Comparison of ENCODE assay signal across 19 mouse cellular contexts in the genomic region with DNA sequence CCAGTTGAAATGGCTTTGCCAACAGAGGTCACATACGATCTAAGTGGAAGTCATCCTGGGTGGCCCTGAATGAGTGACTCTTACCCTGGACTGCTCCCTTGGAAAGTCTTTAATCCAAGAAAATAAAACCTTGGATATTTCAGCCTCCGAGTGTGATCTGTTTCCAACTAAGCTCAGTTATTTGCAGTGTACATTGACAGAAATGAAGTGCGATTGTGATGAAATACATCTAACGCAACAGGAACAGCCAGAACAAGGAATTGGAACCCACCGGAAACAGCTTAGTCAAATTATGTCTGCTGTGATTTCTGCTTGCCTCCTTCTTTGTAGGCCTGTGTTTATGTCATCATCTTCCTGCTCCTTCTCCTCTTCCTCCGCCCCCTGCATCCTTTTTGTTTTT.
DNase-seq lines count a peak whose midpoint lies in the region; ATAC-seq and TF ChIP-seq lines count a peak whose summit lies in the region.
"Had no signal": no experiment of that assay in that cellular context is flagged by ENCODE, and none has a peak within 500 bp of the region (broad histone marks: within the 10 kb centered on the region; RNA-seq: fewer than 3 reads in every experiment).

No protein-coding gene starts in this region.

- DNase-seq in lung, postnatal 25 days (ENCODE audit: low spot score), result peak; percentile 45
- no peak for DNase-seq in liver, embryonic 11.5 days (ENCODE audit: low spot score)
- DNase-seq in spleen, postnatal 4 days (ENCODE audit: low spot score in 2 of 2), result no peak
- DNase-seq: adrenal gland, adult 8-10 months; adrenal gland, postnatal 36 days; cerebellum, adult 11-12 months; cerebellum, adult 9-10 months; cerebellum, postnatal 36 days; forebrain, postnatal 0 days; gastrocnemius, postnatal 25 days; heart, postnatal 10 days had no signal

- H3K4me3 ChIP-seq in bone marrow macrophage, adult 2 months (ENCODE audit: insufficient read depth, low read length), result no peak overlapping the region
- no peak overlapping the region for H3K4me3 ChIP-seq in neural tube, embryonic 15.5 days (replicated peaks)
- H3K4me3 ChIP-seq in liver, embryonic 11.5 days (ENCODE audit: low read depth, low read length), result no peak overlapping the region
- H3K4me3 ChIP-seq: forebrain, embryonic 13.5 days; heart, embryonic 10.5 days; hindbrain, embryonic 13.5 days had no signal

- no peak for TF ChIP-seq POLR2A in bone marrow macrophage, adult 2 months (IDR thresholded peaks at IDR 0.05; ENCODE audit: borderline replicate concordance, low read depth, low read length)

- peak overlapping the region; percentile 67 for H3K27ac ChIP-seq in bone marrow macrophage, adult 2 months (ENCODE audit: insufficient read depth, low read depth, low read length)
- H3K27ac ChIP-seq in neural tube, embryonic 15.5 days (replicated peaks), result no peak overlapping the region
- H3K27ac ChIP-seq in liver, embryonic 11.5 days (ENCODE audit: low read depth, low read length), result no peak overlapping the region
- H3K27ac ChIP-seq: forebrain, embryonic 13.5 days; heart, embryonic 10.5 days; hindbrain, embryonic 13.5 days; hindbrain, postnatal 0 days had no signal

- H3K9ac ChIP-seq in neural tube, embryonic 15.5 days (replicated peaks), result no peak overlapping the region
- H3K9ac ChIP-seq in liver, embryonic 11.5 days (ENCODE audit: low read depth, low read length), result no peak overlapping the region
- H3K9ac ChIP-seq: forebrain, embryonic 13.5 days; forebrain, postnatal 0 days; hindbrain, embryonic 13.5 days had no signal

- ATAC-seq in granulocyte monocyte progenitor cell, adult 5-6 weeks (replicated peaks; ENCODE audit: poor library complexity, severe bottlenecking), result peak; percentile 93
- ATAC-seq in megakaryocyte progenitor cell, adult 5-6 weeks (replicated peaks; ENCODE audit: poor library complexity), result peak; percentile 88
- ATAC-seq in neural tube, embryonic 15.5 days (ENCODE audit: low FRiP score), result no peak
- ATAC-seq in liver, embryonic 11.5 days (replicated peaks; ENCODE audit: low FRiP score), result no peak
- ATAC-seq: forebrain, embryonic 13.5 days; forebrain, postnatal 0 days; hindbrain, postnatal 0 days had no signal

- H3K4me2 ChIP-seq in neural tube, embryonic 15.5 days, result no peak overlapping the region
- no peak overlapping the region for H3K4me2 ChIP-seq in liver, embryonic 11.5 days
- H3K4me2 ChIP-seq: forebrain, embryonic 13.5 days; hindbrain, embryonic 13.5 days had no signal

- no peaks in the 10 kb centered on the region for H3K27me3 ChIP-seq in neural tube, embryonic 15.5 days (replicated peaks)
- no peaks in the 10 kb centered on the region for H3K27me3 ChIP-seq in liver, embryonic 11.5 days (replicated peaks; ENCODE audit: control insufficient read depth, insufficient read depth, low read length)
- H3K27me3 ChIP-seq: forebrain, embryonic 13.5 days; hindbrain, embryonic 13.5 days had no signal

- no peaks in the 10 kb centered on the region for H3K9me3 ChIP-seq in neural tube, embryonic 15.5 days (replicated peaks)
- no peaks in the 10 kb centered on the region for H3K9me3 ChIP-seq in liver, embryonic 11.5 days (ENCODE audit: control insufficient read depth, low read length)
- H3K9me3 ChIP-seq: forebrain, embryonic 13.5 days; heart, embryonic 10.5 days; hindbrain, embryonic 13.5 days had no signal

- WGBS in neural tube, embryonic 15.5 days, result 93% methylated on average over 6 of the region's 6 CpGs
- 86% methylated on average over 6 of the region's 6 CpGs for WGBS in liver, embryonic 11.5 days

- peaks cover 30% of the 10 kb centered on the region for H3K4me1 ChIP-seq in bone marrow macrophage, adult 2 months (ENCODE audit: control insufficient read depth, insufficient read depth, low read length)
- no peaks in the 10 kb centered on the region for H3K4me1 ChIP-seq in neural tube, embryonic 15.5 days
- H3K4me1 ChIP-seq in liver, embryonic 11.5 days (replicated peaks; ENCODE audit: control insufficient read depth, insufficient read depth, low read length), result no peaks in the 10 kb centered on the region
- H3K4me1 ChIP-seq: forebrain, embryonic 13.5 days; heart, embryonic 10.5 days; hindbrain, embryonic 13.5 days had no signal

- H3K36me3 ChIP-seq in neural tube, embryonic 15.5 days, result no peaks in the 10 kb centered on the region
- H3K36me3 ChIP-seq in liver, embryonic 11.5 days (ENCODE audit: control insufficient read depth, insufficient read depth, low read length), result no peaks in the 10 kb centered on the region
- H3K36me3 ChIP-seq: heart, embryonic 10.5 days; hindbrain, embryonic 13.5 days had no signal

- no peak for TF ChIP-seq CTCF in bone marrow macrophage, adult 2 months (IDR thresholded peaks at IDR 0.05; ENCODE audit: low read depth, low read length)

Comparison
In these comparisons a context has a peak if more than half of its experiments do, and no peak if none do; other contexts are left out.
1. ATAC-seq: peak in granulocyte monocyte progenitor cell, adult 5-6 weeks (single experiment) and megakaryocyte progenitor cell, adult 5-6 weeks (single experiment); none in neural tube, embryonic 15.5 days (single experiment) and liver, embryonic 11.5 days (single experiment).